Mouse (Mus musculus) neutrophil, adult 5-6 weeks (primary cell): Measurements from ENCODE around the gene Morc3. TPM values are rescaled to one million over a fixed set of nuclear protein-coding genes. Genes with fewer than 3 reads are reported as not detected.

Experiments used
- ATAC-seq: fragments of 151-379, 151-347 bp; 2 replicates; pipeline ENCODE4 v1.8.0; 2017; ENCODE audit warnings: mild to moderate bottlenecking, moderate TSS enrichment; ENCODE audit not compliant: insufficient number of reproducible peaks, poor library complexity, low FRiP score, severe bottlenecking; ENCODE audit errors: extremely low read depth
- total RNA-seq: library from RNA; stranded (forward); fragments of 200-1000 nt; gene quantifications from 2 replicates; pipeline ENCODE4 v1.2.3, GENCODE M21; 2017

Morc3 gene
- total RNA-seq, 1 experiment from 2014 or later: 376 TPM

DNA sequence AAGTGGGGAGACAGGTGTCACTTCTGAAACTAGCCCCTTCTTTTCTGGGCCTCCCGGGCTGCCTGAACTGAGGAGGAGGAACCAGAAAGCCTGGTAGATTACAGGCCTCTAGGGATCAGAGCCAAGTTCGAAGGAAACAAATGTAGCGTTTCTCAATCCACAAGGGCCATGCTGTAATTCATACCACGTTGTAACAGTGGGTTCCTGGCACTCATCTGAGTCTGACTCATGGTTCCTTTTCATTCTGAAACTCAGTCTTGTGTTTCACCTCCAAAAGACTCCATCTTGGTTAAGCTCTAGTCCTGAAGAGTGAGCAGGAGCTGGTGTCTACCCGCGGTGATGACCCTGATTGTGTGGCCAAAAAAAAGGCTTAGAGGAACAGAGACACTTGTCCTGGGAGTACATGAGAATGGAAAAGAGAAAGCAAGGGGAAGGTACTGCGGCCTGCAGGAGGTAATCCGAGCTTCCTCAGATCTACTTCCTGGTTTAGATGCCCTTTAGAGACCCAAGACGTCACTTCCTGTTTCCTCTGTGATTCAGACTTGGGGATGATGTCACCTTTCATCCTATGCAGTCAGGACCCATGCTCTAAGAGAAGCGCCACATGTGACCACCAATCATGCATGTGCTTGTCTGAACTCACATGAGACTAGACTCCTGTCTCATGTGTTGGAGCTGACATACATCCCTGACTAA is 82.1 kb downstream of the Morc3 start:
- peak; percentile 86 for ATAC-seq

DNA sequence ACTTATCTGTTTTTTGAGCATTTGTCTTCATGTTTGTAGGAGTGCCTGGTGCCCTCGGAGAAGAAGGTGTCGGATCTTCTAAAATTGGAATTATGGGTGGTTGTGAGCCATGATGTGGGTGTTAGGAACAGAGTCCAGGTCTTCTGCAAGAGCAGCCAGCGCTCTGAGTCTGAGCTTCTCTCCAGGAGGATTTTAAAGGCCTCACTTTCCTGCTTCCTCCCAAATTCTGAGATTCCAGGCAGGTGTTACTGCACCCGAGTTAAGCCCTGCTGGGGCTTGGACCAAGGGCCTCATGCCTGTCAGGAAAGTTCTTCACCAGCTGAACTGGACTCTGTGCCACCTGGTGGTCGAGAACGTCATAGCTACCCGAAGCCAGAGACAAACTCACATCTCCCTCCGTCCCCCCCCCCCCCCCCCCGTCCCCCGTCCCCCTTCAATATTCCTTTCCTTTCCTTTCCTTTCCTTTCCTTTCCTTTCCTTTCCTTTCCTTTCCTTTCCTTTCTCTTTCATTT is 83.5 kb downstream of the Morc3 start:
- no peak for ATAC-seq

DNA sequence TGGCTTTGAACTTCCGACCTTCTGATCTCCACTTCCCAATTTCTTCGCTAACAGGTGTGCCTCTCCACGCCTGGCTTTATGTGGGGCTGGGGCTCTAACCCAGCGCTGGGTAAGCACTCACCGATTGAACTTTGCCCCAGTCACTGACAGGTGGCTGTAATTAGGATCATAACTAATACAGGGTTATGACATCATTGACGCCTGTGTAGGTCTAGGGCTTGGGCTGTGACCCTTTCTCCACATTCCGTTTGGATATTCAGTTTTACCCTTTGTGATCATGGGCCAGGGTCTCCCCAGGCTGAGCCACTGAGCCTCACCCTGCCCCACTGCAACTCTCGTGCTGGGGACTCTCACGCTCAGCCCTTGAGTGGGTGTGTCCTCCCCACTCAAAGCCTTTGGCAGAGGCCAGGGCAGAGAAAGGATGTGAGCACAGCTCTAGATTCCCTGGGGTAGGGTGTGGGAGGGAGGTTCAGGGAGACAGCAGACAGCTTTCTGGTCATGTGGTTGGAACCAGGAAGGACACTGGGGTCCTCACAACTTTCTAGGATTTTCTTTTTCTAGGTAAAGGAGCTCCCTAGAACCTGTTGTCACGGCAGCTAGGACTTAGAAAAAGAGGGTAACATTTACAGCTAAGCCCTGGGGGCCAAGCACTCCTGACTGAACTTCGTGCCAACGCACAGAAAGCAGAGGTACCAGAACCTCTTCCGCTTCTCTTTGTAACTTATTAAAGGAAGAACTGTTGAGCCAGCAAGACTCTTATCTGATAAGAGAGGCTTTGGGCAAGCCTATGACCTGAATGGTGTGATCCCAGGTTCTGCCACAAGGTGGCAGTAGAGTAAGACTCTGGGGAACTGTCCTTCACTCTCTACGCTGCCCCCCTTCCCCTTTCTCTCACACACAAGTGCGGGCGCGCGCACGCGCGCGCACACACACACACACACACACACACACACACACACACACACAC is 86.1 kb downstream of the Morc3 start:
- peak; percentile 71 for ATAC-seq

DNA sequence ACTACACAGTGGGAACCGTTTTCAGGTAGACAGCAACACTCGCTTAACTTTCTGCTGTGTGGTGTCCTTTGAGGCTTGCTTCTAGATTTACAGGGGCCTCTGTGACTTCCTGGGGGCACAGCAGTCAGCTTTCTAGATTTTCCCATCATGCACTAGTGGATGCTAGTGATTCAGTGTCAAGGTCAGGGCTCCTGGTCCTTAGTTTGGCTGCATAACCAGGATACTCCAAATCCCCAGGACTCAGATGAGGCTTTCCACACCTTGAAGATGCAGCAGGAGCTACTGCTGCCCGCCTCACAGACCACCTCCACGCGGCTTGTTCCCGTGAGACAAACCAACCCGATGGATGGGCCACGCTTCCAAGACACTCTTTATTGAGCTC is 86.7 kb downstream of the Morc3 start:
- no peak for ATAC-seq

DNA sequence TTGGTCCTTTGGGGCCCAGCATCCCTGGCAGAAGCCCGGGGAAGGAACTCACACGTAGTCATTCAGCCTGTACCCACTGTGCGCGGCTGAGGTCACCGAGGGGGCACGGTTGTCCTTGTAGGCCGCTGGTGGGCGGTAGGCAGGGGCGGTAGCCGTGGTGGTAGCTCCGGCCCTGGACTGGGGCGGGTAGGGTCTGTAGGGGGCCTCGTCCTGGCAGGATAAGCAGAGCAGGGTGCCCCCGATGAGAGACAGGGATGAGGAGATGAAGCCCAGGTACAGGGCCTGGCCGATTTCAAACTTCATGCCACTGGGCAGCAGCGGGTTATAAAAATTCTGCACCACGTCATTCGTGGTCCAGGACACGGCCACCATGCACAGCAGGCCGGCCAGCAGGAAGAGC is 87.3 kb downstream of the Morc3 start:
- no peak for ATAC-seq

DNA sequence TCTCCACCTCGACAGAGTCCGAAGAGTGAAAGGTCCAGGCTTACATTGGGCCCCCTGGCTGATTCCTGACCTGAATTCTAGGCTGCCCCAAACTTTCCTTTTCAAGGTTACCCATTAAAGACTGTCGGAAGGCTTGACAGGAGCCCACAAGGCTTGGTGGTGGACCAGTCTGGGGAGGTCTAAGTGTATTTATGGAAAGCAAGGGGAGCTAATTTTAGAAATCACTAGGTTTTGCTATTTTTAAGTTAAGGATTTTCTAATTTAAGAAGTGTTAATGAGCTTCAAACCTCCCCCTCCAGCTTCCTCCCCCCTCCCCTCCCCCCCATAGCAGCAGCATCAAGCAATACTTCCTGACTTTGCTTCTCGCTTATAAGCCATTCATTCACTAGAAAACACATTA is 88.8 kb downstream of the Morc3 start:
- ATAC-seq: no peak

DNA sequence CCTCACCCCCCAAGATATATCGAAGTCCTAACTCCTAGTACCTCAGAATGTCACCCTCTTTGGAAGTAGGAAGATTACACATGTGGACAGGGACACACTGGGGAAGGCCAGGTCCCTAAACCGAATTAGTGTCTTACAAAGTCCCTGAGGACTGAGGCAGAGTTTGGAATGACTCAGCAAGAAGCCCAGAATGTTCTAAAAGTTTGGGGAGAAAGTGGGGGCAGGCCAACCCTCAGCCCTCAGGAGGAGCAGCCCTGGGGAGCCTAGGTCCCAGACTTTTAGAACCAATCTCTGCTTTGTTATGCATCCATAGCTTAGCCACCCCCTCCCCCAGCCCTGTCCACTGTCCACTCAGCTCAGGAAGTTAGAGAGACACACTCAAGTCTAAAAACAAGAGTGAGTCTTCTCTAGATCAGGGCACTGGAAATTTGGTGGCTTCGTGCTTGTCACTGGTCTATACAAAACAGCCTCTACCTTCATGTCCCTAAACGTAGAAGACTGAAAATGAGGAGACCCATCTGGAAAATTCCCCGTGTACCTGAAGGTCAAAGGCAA is 91.0 kb downstream of the Morc3 start:
- ATAC-seq: no peak

DNA sequence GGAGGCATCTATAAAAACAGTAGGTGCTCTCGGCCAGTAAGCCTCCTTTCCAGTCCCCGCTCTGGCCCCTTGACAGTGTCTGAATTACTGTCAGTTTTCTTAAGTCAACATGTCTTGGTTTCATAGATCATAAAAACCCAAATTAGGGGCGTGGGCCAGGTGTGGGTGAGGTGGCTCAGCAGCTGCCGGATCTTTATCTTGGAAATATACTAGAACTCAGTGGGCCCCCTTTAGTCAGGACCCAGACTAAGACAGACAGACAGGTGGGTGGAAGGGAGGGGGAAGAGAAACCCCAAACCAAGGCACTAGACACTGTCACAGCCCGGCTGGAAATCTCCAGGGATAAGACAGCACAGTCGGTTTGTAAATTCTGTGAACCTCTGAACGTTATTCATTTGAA is 91.9 kb downstream of the Morc3 start:
- no peak for ATAC-seq

Other genes with a start within 250 kb of the Morc3 start
- 10.8 and 20.5 TPM in 2 replicates for gene Setd4, start 228.1 kb upstream of the Morc3 start, total RNA-seq
- gene Cbr1, start 226.3 kb upstream of the Morc3 start, total RNA-seq: 11.8 and 14.1 TPM in 2 replicates
- gene Gm5678, start 204.0 kb upstream of the Morc3 start, total RNA-seq: not detected in 2 replicates
- 1.2 and 2.1 TPM in 2 replicates for gene Cbr3, start 148.9 kb upstream of the Morc3 start, total RNA-seq
- gene Dop1b, start 120.2 kb upstream of the Morc3 start, total RNA-seq: 48.0 and 48.8 TPM in 2 replicates
- 4.2 and 5.4 TPM in 2 replicates for gene Chaf1b, start 51.8 kb downstream of the Morc3 start, total RNA-seq
- not detected in 2 replicates for gene Cldn14, start 176.7 kb downstream of the Morc3 start, total RNA-seq